Mouse (Mus musculus): Measurements from ENCODE around the gene Rps26. TPM values are rescaled to one million over a fixed set of nuclear protein-coding genes. Genes with fewer than 3 reads are reported as not detected.

The Rps26 gene
- polyA plus RNA-seq (2012), result 4,910 and 5,054 TPM in 2 replicates

GRCm38 (mm10) chr10:128626311-128627310 lies at the start of gene Rps26:
Rps26 (minus strand) TSS chr10:128626747.

GRCm38 (mm10) chr10:128673763-128674468 lies 47.4 kb upstream of the Rps26 start, which contains the start of gene Suox:
Suox (minus strand) TSS chr10:128674073.

GRCm38 (mm10) chr10:128645111-128646011 lies 18.8 kb upstream of the Rps26 start, which contains the start of gene Ikzf4:
Ikzf4 (minus strand) TSS chr10:128645991.

GRCm38 (mm10) chr10:128589464-128590192 lies 36.9 kb downstream of the Rps26 start, which contains the start of gene Erbb3:
Erbb3 (minus strand) TSS chr10:128589652.

Other genes starting within 250 kb of the Rps26 start
- gene Ankrd52, start 249.6 kb downstream of the Rps26 start, polyA plus RNA-seq (2012), result 65.0 and 67.0 TPM in 2 replicates
- 0.05 TPM in 1 of 2 replicates, not detected in the other for gene Slc39a5, start 225.5 kb downstream of the Rps26 start, polyA plus RNA-seq (2012)
- gene Nabp2, start 215.3 kb downstream of the Rps26 start, polyA plus RNA-seq (2012), result 201 and 217 TPM in 2 replicates
- gene Rnf41, start 215.1 kb downstream of the Rps26 start, polyA plus RNA-seq (2012), result 15.5 and 16.3 TPM in 2 replicates
- 197 and 236 TPM in 2 replicates for gene Smarcc2, start 167.5 kb downstream of the Rps26 start, polyA plus RNA-seq (2012)
- gene Myl6, start 132.6 kb downstream of the Rps26 start, polyA plus RNA-seq (2012), result 457 and 543 TPM in 2 replicates
- gene Myl6b, start 128.1 kb downstream of the Rps26 start, polyA plus RNA-seq (2012), result 18.3 and 25.9 TPM in 2 replicates
- gene Esyt1, start 100.9 kb downstream of the Rps26 start, polyA plus RNA-seq (2012), result 147 and 159 TPM in 2 replicates
- gene Zc3h10, start 79.0 kb downstream of the Rps26 start, polyA plus RNA-seq (2012), result 33.5 and 34.0 TPM in 2 replicates
- gene Rpl41, start 77.4 kb downstream of the Rps26 start, polyA plus RNA-seq (2012), result 8,366 and 9,270 TPM in 2 replicates
- 508 and 557 TPM in 2 replicates for gene Pa2g4, start 60.8 kb downstream of the Rps26 start, polyA plus RNA-seq (2012)
- gene Erbb3, start 37.1 kb downstream of the Rps26 start, polyA plus RNA-seq (2012), result 0.46 and 0.58 TPM in 2 replicates
- gene Ikzf4, start 19.2 kb upstream of the Rps26 start, polyA plus RNA-seq (2012), result 0.13 and 0.15 TPM in 2 replicates
- 1.2 and 1.3 TPM in 2 replicates for gene Suox, start 47.3 kb upstream of the Rps26 start, polyA plus RNA-seq (2012)
- 12.0 and 19.6 TPM in 2 replicates for gene Rab5b, start 69.5 kb upstream of the Rps26 start, polyA plus RNA-seq (2012)
- 0.37 and 0.69 TPM in 2 replicates for gene Pmel, start 77.4 kb upstream of the Rps26 start, polyA plus RNA-seq (2012)
- gene Cdk2, start 78.3 kb upstream of the Rps26 start, polyA plus RNA-seq (2012), result 28.2 and 29.2 TPM in 2 replicates
- gene Dgka, start 118.1 kb upstream of the Rps26 start, polyA plus RNA-seq (2012), result 3.2 and 3.3 TPM in 2 replicates
- gene Pym1, start 121.1 kb upstream of the Rps26 start, polyA plus RNA-seq (2012), result 116 and 137 TPM in 2 replicates
- gene Mmp19, start 164.2 kb upstream of the Rps26 start, polyA plus RNA-seq (2012), result 1.5 and 2.3 TPM in 2 replicates
- 10.5 and 11.0 TPM in 2 replicates for gene Dnajc14, start 177.3 kb upstream of the Rps26 start, polyA plus RNA-seq (2012)
- 3.9 and 4.2 TPM in 2 replicates for gene Tmem198b, start 177.6 kb upstream of the Rps26 start, polyA plus RNA-seq (2012)
- gene Sarnp, start 190.6 kb upstream of the Rps26 start, polyA plus RNA-seq (2012), result 17.1 and 19.3 TPM in 2 replicates
- 15.8 and 20.5 TPM in 2 replicates for gene Ormdl2, start 194.9 kb upstream of the Rps26 start, polyA plus RNA-seq (2012)